Mouse (Mus musculus) intestine, embryonic 16.5 days (tissue): ENCODE data around the gene Gmip. TPM values are rescaled to one million over a fixed set of nuclear protein-coding genes. Genes with fewer than 3 reads are reported as not detected.

Experiments used
- ATAC-seq: fragments of 200-750 bp; cut with Nextera tagmentation; 2 replicates; pipeline ENCODE4 v1.8.0; 2017; ENCODE audit warnings: moderate TSS enrichment, moderate library complexity
- H3K27ac ChIP-seq: fragments of 300-500 bp; sonication (generic); 2 replicates; pipeline ENCODE4 v1.5.1; 2014; ENCODE audit warnings: mild to moderate bottlenecking, low read length
- H3K27me3 ChIP-seq: fragments of 300-500 bp; sonication (generic); replicated peaks from 2 replicates; pipeline ENCODE4 v1.6.1; 2014; ENCODE audit warnings: low read length, control low read depth, mixed read lengths; ENCODE audit not compliant: control insufficient read depth, insufficient read depth
- H3K36me3 ChIP-seq: fragments of 300-500 bp; sonication (generic); 2 replicates; pipeline ENCODE4 v1.6.1; 2014; ENCODE audit warnings: low read length, control low read depth; ENCODE audit not compliant: control insufficient read depth, insufficient read depth
- H3K4me1 ChIP-seq: fragments of 300-500 bp; sonication (generic); 2 replicates; pipeline ENCODE4 v1.6.1; 2014; ENCODE audit warnings: low read length, control low read depth, mixed read lengths; ENCODE audit not compliant: control insufficient read depth, insufficient read depth
- H3K4me2 ChIP-seq: fragments of 300-500 bp; sonication (generic); 2 replicates; pipeline ENCODE4 v1.6.1; 2014; ENCODE audit warnings: low read depth, low read length, control low read depth
- H3K4me3 ChIP-seq: fragments of 300-500 bp; sonication (generic); 2 replicates; pipeline ENCODE4 v1.5.1; 2014; ENCODE audit warnings: mild to moderate bottlenecking, low read length
- H3K9ac ChIP-seq: fragments of 300-500 bp; sonication (generic); 2 replicates; pipeline ENCODE4 v1.6.1; 2014; ENCODE audit warnings: low read depth, low read length
- H3K9me3 ChIP-seq: fragments of 300-500 bp; sonication (generic); 2 replicates; pipeline ENCODE4 v1.6.1; 2016; ENCODE audit warnings: low read length, control low read depth; ENCODE audit not compliant: control insufficient read depth
- WGBS: fragments of 180-500 bp; shearing (Covaris S2); extraction: QIAGEN DNeasy Blood & Tissue Kit; methylation state at CpG from one replicate; pipeline ENCODE4 v1.1.7; 2014; 5-methylcytosine and 5-hydroxymethylcytosine counted together
- polyA plus RNA-seq: library from polyadenylated mRNA; unstranded; fragments of >200 nt; fragmentation: Nextera tagmentation; extraction: Ambion mirVana; gene quantifications from 2 replicates; pipeline ENCODE4 v1.2.1, GENCODE M21; 2015

Gmip gene
- polyA plus RNA-seq, 1 experiment from 2014 or later, result 8.2 TPM

DNA sequence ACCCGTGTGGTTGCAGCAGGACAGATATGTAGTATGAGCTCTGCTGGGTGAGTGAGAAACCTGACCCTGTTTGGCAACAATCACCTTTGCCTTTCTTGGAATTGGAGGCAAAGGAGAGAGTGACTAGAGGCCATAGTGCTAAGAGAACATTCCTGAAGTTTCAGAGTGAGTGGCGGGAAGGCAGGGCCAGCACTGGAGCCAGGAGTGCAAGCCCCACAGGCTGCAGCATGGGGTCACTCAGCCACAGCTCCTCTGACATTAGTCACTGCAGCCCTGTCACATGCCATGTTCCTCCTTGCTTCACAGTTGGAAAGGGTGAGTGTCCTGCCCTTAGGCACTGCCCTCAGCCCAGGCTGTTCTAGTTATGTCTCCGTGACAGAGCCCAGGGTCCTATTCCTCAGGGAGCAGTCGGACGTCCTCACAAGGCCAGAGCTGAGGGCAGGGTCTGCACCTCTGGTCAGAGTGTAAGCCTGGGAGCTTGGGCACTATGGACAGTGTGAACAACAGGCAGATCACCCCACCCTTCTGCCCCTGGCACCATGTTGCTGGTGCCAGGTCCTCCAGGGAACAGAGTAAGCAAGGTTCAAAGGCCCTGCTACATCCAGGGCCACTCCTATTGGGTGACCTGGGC lies 59.3 kb downstream of the Gmip start:
- no peak overlapping the region for H3K27ac ChIP-seq
- no peaks in the 10 kb centered on the region for H3K9me3 ChIP-seq
- H3K27me3 ChIP-seq, result no peaks in the 10 kb centered on the region
- WGBS, result 81% methylated on average over 5 of the region's 5 CpGs
- H3K4me3 ChIP-seq, result no peak overlapping the region
- no peaks in the 10 kb centered on the region for H3K4me1 ChIP-seq
- ATAC-seq, result no peak
- no peak overlapping the region for H3K9ac ChIP-seq
- no peak overlapping the region for H3K4me2 ChIP-seq
- no peaks in the 10 kb centered on the region for H3K36me3 ChIP-seq

DNA sequence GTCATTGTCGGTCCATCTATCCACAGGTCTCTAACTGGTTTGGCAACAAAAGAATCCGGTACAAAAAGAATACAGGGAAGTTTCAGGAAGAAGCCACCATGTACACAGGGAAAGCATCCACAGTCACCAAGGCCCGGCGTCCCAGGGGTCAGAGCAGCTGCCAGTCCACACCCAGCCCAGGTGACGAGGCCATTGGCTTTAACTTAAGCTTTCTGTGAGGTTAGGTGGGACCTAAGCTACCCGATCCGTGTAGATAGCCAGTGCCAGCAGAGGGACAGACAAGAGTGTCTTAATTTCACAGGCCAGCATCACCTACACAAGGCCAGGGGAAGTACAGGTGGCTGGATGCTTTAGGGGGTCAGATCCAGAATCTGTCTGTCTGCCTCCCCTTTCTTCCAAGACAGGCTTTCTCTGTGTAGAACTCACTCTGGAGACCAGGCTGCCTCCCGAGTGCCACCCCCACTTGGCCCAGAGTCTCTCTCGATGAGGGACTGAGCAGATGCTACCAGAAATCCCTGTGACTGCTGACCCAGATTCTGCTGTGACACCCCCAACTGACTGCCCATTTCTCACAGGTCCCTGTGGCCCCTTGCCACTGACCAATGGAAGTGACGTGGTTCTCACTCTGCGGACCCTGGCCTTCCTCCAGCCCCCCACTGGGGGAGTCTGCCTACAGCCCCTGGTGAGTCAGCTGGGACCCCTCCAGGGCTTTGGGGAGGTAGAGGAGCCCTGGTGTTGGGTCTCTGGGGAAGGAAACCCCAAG lies 61.7 kb downstream of the Gmip start:
- Histone ChIP-seq H3K27me3 (no peaks in the 10 kb centered on the region), H3K4me3 (no peak overlapping the region), H3K4me1 (no peaks in the 10 kb centered on the region), H3K9ac (no peak overlapping the region), H3K36me3 (no peaks in the 10 kb centered on the region), H3K27ac (no peak overlapping the region), H3K9me3 (no peaks in the 10 kb centered on the region), H3K4me2 (no peak overlapping the region)
- WGBS, result 78% methylated on average over 11 of the region's 11 CpGs
- ATAC-seq, result no peak

- no peaks in the 10 kb centered on the region for H3K36me3 ChIP-seq
- no peaks in the 10 kb centered on the region for H3K27me3 ChIP-seq
- no peak for ATAC-seq
- no peaks in the 10 kb centered on the region for H3K4me1 ChIP-seq
- H3K9me3 ChIP-seq, result no peaks in the 10 kb centered on the region
- WGBS, result 81% methylated on average over 6 of the region's 6 CpGs
- H3K4me3 ChIP-seq, result no peak overlapping the region
- no peak overlapping the region for H3K9ac ChIP-seq
- no peak overlapping the region for H3K27ac ChIP-seq
- no peak overlapping the region for H3K4me2 ChIP-seq
These were observed 62.4 kb downstream of the Gmip start for GRCm38 (mm10) chr8:69870907-69871306.

Other genes with a start within 250 kb of the Gmip start
- 15.1 and 16.4 TPM in 2 replicates for gene Zfp868, start 183.1 kb upstream of the Gmip start, polyA plus RNA-seq
- 0.84 and 1.2 TPM in 2 replicates for gene Zfp964, start 154.2 kb upstream of the Gmip start, polyA plus RNA-seq
- gene Zfp869, start 98.0 kb upstream of the Gmip start, polyA plus RNA-seq, result 21.6 and 23.2 TPM in 2 replicates
- 4.9 and 6.2 TPM in 2 replicates for gene Zfp963, start 58.7 kb upstream of the Gmip start, polyA plus RNA-seq
- gene Gm20422, start 33.8 kb upstream of the Gmip start, polyA plus RNA-seq, result 0.54 TPM in 1 of 2 replicates, not detected in the other
- gene Atp13a1, start 17.5 kb upstream of the Gmip start, polyA plus RNA-seq, result 50.0 and 53.7 TPM in 2 replicates
- 15.6 and 16.7 TPM in 2 replicates for gene Zfp866, start 17.5 kb upstream of the Gmip start, polyA plus RNA-seq
- 0.26 and 0.32 TPM in 2 replicates for gene Lpar2, start 13.8 kb downstream of the Gmip start, polyA plus RNA-seq
- 2.7 and 2.9 TPM in 2 replicates for gene Pbx4, start 23.8 kb downstream of the Gmip start, polyA plus RNA-seq
- gene Cilp2, start 79.0 kb downstream of the Gmip start, polyA plus RNA-seq, result 0.51 and 0.53 TPM in 2 replicates
- 2.8 TPM in 2 replicates for gene Tssk6, start 93.5 kb downstream of the Gmip start, polyA plus RNA-seq
- gene Ndufa13, start 93.9 kb downstream of the Gmip start, polyA plus RNA-seq, result 233 and 243 TPM in 2 replicates
- 3.2 and 3.8 TPM in 2 replicates for gene Yjefn3, start 94.0 kb downstream of the Gmip start, polyA plus RNA-seq
- gene Gatad2a, start 187.7 kb downstream of the Gmip start, polyA plus RNA-seq, result 36.0 and 38.9 TPM in 2 replicates
- 44.4 and 45.5 TPM in 2 replicates for gene Mau2, start 234.1 kb downstream of the Gmip start, polyA plus RNA-seq
- gene Sugp1, start 234.1 kb downstream of the Gmip start, polyA plus RNA-seq, result 33.0 and 37.0 TPM in 2 replicates